Mouse (Mus musculus): ENCODE measurements around the gene Zdhhc21. TPM values are rescaled to one million over a fixed set of nuclear protein-coding genes. Genes with fewer than 3 reads are reported as not detected.

Zdhhc21 gene
- polyA plus RNA-seq, 1 experiment from 2014 or later = 16.8 TPM

- Histone ChIP-seq H3K9me3 (replicated peaks) (no peaks in the 10 kb centered on the region), H3K4me3 (replicated peaks) (no peak overlapping the region), H3K36me3 (no peaks in the 10 kb centered on the region), H3K27ac (replicated peaks) (no peak overlapping the region), H3K4me2 (no peak overlapping the region), H3K9ac (replicated peaks) (no peak overlapping the region), H3K4me1 (no peaks in the 10 kb centered on the region), H3K27me3 (replicated peaks) (no peaks in the 10 kb centered on the region)
- WGBS = 69% methylated on average over 4 of the region's 4 CpGs
- ATAC-seq (ENCODE audit: low FRiP score) = no peak
Observed at GRCm38 (mm10) chr4:82815296-82815695, 44.5 kb downstream of the Zdhhc21 start.

GRCm38 (mm10) chr4:82813356-82813755, 46.4 kb downstream of the Zdhhc21 start:
- H3K4me1 ChIP-seq = no peaks in the 10 kb centered on the region
- H3K9me3 ChIP-seq (replicated peaks) = no peaks in the 10 kb centered on the region
- no peaks in the 10 kb centered on the region for H3K27me3 ChIP-seq (replicated peaks)
- H3K4me3 ChIP-seq (replicated peaks) = no peak overlapping the region
- 70% methylated on average over 6 of the region's 6 CpGs for WGBS
- H3K36me3 ChIP-seq = no peaks in the 10 kb centered on the region
- no peak overlapping the region for H3K27ac ChIP-seq (replicated peaks)
- H3K4me2 ChIP-seq = no peak overlapping the region
- no peak for ATAC-seq (ENCODE audit: low FRiP score)
- no peak overlapping the region for H3K9ac ChIP-seq (replicated peaks)

DNA sequence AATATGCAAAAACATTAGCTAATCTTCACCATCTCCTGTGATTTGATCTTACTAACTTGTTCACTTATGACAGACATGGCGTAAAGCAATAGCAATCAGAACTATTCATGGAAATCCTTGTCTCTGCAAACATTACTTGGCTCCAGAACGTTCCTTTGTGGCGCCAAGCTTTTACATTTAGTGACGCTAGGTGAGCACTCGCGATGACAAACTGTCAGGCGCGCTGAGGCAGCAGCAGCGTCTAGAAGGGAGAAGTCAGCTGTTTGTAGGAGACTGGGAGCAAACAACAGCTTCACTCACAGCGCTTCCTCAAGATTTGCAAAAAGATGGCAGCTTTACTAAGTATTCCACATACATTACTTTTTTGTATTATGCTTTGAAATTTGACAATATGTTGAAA, 51.9 kb downstream of the Zdhhc21 start:
- no peak overlapping the region for H3K27ac ChIP-seq (replicated peaks)
- H3K9me3 ChIP-seq (replicated peaks) = no peaks in the 10 kb centered on the region
- ATAC-seq (ENCODE audit: low FRiP score) = no peak
- H3K9ac ChIP-seq (replicated peaks) = no peak overlapping the region
- H3K36me3 ChIP-seq = no peaks in the 10 kb centered on the region
- H3K4me1 ChIP-seq = no peaks in the 10 kb centered on the region
- WGBS = 73% methylated on average over 10 of the region's 10 CpGs
- no peaks in the 10 kb centered on the region for H3K27me3 ChIP-seq (replicated peaks)
- no peak overlapping the region for H3K4me3 ChIP-seq (replicated peaks)
- H3K4me2 ChIP-seq = no peak overlapping the region

DNA sequence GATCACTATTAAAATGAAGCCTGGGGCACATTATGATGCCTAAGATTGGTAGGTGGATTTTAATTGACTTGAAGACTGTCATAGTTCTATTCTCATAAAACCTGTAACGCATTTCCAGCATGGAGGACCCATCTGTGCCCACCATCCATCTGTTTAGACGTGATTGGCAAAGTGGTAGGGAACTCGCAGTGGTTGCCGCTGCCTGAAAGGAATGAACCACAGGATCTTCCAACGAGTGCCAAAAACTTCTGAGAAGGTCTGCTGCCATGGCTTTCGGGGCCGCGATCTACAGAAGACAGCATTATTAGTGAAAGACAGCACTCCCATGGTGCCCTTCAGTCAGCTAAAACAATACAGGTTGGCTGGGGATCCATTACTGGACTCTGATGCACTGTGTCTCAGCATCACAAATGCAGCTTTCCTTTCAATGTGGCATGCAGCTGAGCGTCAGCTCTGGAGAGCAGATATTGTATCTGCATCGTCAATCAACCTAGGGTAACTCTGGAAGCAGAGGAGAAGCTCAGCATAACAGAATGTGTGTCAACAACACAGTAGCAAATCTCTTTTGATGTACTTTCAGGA, 53.5 kb downstream of the Zdhhc21 start:
- no peak overlapping the region for H3K27ac ChIP-seq (replicated peaks)
- 0 out of 2 replicates have a peak, but pooled peaks have one; percentile 53 for ATAC-seq (ENCODE audit: low FRiP score)
- H3K9me3 ChIP-seq (replicated peaks) = no peaks in the 10 kb centered on the region
- H3K36me3 ChIP-seq = no peaks in the 10 kb centered on the region
- no peak overlapping the region for H3K9ac ChIP-seq (replicated peaks)
- no peak overlapping the region for H3K4me2 ChIP-seq
- H3K27me3 ChIP-seq (replicated peaks) = no peaks in the 10 kb centered on the region
- H3K4me1 ChIP-seq = no peaks in the 10 kb centered on the region
- 36% methylated on average over 10 of the region's 10 CpGs for WGBS
- H3K4me3 ChIP-seq (replicated peaks) = no peak overlapping the region

DNA sequence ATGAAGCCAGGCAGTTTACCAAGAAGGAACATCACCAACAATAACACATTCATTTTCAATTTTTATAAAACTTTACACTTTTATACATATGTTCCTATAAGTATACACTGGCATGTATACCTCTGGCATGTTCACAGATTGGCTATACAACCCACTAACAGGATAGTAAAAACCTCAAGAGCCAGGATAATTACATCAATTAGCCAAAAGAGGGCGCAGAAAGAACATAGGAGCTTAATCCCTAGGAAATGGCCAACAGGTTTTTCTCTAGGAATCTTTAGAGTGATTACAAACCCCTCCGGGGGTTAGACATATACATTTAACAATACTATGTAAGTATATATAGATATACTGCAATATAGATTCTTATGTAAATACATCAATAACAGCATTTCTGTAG, 55.7 kb downstream of the Zdhhc21 start:
- no peaks in the 10 kb centered on the region for H3K27me3 ChIP-seq (replicated peaks)
- H3K4me3 ChIP-seq (replicated peaks) = no peak overlapping the region
- H3K27ac ChIP-seq (replicated peaks) = no peak overlapping the region
- no peak overlapping the region for H3K9ac ChIP-seq (replicated peaks)
- no peaks in the 10 kb centered on the region for H3K36me3 ChIP-seq
- ATAC-seq (ENCODE audit: low FRiP score) = no peak
- H3K9me3 ChIP-seq (replicated peaks) = no peaks in the 10 kb centered on the region
- no peaks in the 10 kb centered on the region for H3K4me1 ChIP-seq
- H3K4me2 ChIP-seq = no peak overlapping the region
- WGBS = 54% methylated on average over 2 of the region's 2 CpGs

- H3K4me1 ChIP-seq = no peaks in the 10 kb centered on the region; the same call in 1 of the 2 replicates
- no peaks in the 10 kb centered on the region for H3K36me3 ChIP-seq
- H3K4me2 ChIP-seq = no peak overlapping the region
- no peak overlapping the region for H3K9ac ChIP-seq (replicated peaks)
- no peak overlapping the region for H3K27ac ChIP-seq (replicated peaks)
- no peak overlapping the region for H3K4me3 ChIP-seq (replicated peaks)
- H3K27me3 ChIP-seq (replicated peaks) = no peaks in the 10 kb centered on the region
- no peak for ATAC-seq (ENCODE audit: low FRiP score)
- H3K9me3 ChIP-seq (replicated peaks) = no peaks in the 10 kb centered on the region
- 92% methylated on average over 6 of the region's 6 CpGs for WGBS
Observed at GRCm38 (mm10) chr4:82793608-82794007, 66.2 kb downstream of the Zdhhc21 start.

GRCm38 (mm10) chr4:82792906-82793580, 66.7 kb downstream of the Zdhhc21 start:
- WGBS = 60% methylated on average over 5 of the region's 5 CpGs

DNA sequence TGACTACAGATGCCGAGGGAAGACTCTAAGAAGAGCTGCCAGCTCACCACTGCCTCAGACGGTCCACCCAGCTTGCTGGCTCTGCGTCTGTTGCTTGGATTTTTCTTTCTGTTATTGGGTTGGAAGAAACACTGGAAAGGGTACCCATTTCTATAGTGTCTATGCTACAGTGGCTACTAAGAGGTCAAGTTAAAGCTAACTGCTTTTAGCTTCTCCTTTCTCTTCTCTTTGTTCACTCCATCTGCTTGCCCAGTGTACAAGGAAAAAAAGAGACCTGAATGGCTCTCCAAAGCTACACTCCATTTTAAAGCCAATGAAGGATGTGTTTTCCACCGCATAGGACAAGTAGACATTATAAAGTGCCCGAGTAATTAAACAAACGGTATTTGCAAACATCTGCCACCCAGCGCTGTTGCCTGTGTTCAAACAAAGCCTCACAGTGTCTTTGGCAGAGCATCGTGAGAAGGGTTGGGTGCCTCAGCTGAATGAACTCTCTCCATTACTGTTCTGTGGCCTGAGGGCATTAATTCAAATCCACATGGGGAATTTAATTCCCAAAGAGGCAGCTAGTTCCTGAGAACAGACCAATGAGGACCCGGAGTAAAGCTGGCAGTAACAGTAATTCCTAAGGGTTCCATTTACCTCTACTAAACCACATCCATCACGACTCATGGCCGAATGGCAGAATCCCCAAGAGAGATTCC, 94.1 kb downstream of the Zdhhc21 start:
- Histone ChIP-seq H3K9me3 (replicated peaks) (no peaks in the 10 kb centered on the region), H3K27ac (replicated peaks) (no peak overlapping the region), H3K4me3 (replicated peaks) (no peak overlapping the region), H3K4me2 (no peak overlapping the region), H3K9ac (replicated peaks) (no peak overlapping the region), H3K36me3 (no peaks in the 10 kb centered on the region), H3K27me3 (replicated peaks) (no peaks in the 10 kb centered on the region), H3K4me1 (peaks cover 27% of the 10 kb centered on the region)
- 29% methylated on average over 11 of the region's 11 CpGs for WGBS
- ATAC-seq (ENCODE audit: low FRiP score) = peak; percentile 77

More at GRCm38 (mm10) chr4:82792906-82793580, 66.7 kb downstream of the Zdhhc21 start:
- H3K27me3 ChIP-seq (replicated peaks) = no peaks in the 10 kb centered on the region
- no peak overlapping the region for H3K27ac ChIP-seq (replicated peaks)
- ATAC-seq (ENCODE audit: low FRiP score) = no peak
- H3K4me2 ChIP-seq = no peak overlapping the region
- no peaks in the 10 kb centered on the region for H3K36me3 ChIP-seq
- H3K4me3 ChIP-seq (replicated peaks) = no peak overlapping the region
- no peak overlapping the region for H3K9ac ChIP-seq (replicated peaks)
- H3K4me1 ChIP-seq = no peaks in the 10 kb centered on the region; the same call in 1 of the 2 replicates
- H3K9me3 ChIP-seq (replicated peaks) = no peaks in the 10 kb centered on the region

DNA sequence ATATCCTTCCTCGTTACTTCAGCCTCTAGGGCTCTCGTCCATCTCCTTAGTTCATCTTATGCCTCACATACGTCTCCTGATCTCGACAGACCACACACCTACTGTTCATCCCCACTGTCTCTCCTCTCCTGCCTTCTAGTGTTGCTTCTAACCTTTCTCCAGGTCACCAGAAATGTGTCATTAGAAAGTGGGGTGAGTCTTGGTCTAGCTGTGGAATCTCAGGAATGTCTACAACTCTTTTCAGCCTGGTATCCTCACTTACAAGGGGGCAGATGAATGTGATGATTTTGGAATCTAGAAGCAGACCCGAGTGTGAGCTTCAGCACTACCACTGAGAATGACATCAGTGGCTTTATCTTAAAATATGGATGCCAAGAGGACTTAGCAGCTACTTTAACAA, 96.2 kb downstream of the Zdhhc21 start:
- ATAC-seq (ENCODE audit: low FRiP score) = no peak
- no peaks in the 10 kb centered on the region for H3K36me3 ChIP-seq
- no peak overlapping the region for H3K9ac ChIP-seq (replicated peaks)
- no peak overlapping the region for H3K4me3 ChIP-seq (replicated peaks)
- H3K27ac ChIP-seq (replicated peaks) = no peak overlapping the region
- H3K4me1 ChIP-seq = peaks cover 27% of the 10 kb centered on the region
- H3K4me2 ChIP-seq = no peak overlapping the region
- WGBS = 62% methylated on average over 5 of the region's 5 CpGs
- H3K9me3 ChIP-seq (replicated peaks) = no peaks in the 10 kb centered on the region
- no peaks in the 10 kb centered on the region for H3K27me3 ChIP-seq (replicated peaks)

- ATAC-seq (ENCODE audit: low FRiP score) = no peak
- 11% methylated on average over 10 of the region's 10 CpGs for WGBS
- H3K27ac ChIP-seq (replicated peaks) = no peak overlapping the region
- no peak overlapping the region for H3K4me3 ChIP-seq (replicated peaks)
- peak overlapping the region; percentile 27 for H3K4me2 ChIP-seq
- no peak overlapping the region for H3K9ac ChIP-seq (replicated peaks)
- H3K9me3 ChIP-seq (replicated peaks) = no peaks in the 10 kb centered on the region
- peaks cover 27% of the 10 kb centered on the region for H3K4me1 ChIP-seq
- H3K27me3 ChIP-seq (replicated peaks) = no peaks in the 10 kb centered on the region
- H3K36me3 ChIP-seq = no peaks in the 10 kb centered on the region
Observed at GRCm38 (mm10) chr4:82762430-82763119, 97.2 kb downstream of the Zdhhc21 start.

DNA sequence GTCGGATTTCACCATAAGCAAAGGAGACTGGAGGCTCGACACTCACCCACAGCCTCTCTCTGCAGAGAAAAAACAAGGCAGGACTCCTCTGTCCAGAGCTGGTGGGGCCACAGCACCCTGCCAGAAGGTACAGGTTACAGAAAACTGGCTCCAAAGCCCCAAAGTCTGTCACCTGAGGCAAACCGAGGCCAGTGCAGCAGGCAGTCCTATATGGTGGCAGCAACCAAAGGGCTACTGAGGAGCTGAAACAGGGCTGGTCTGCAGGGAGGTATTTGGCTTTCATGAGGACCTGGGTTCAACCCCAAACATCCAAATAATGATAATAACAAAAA, 103.5 kb downstream of the Zdhhc21 start:
- ATAC-seq (ENCODE audit: low FRiP score) = no peak
- Histone ChIP-seq H3K27me3 (replicated peaks) (no peaks in the 10 kb centered on the region), H3K27ac (replicated peaks) (no peak overlapping the region), H3K4me2 (no peak overlapping the region), H3K9me3 (replicated peaks) (no peaks in the 10 kb centered on the region), H3K36me3 (no peaks in the 10 kb centered on the region), H3K4me1 (no peaks in the 10 kb centered on the region), H3K9ac (replicated peaks) (no peak overlapping the region), H3K4me3 (replicated peaks) (no peak overlapping the region)
- WGBS = 12% methylated on average over 3 of the region's 3 CpGs

Data from neural tube, embryonic 15.5 days (tissue).